Mouse (Mus musculus) liver, embryonic 14.5 days (tissue): ENCODE measurements around the gene Rapgef3. TPM values are rescaled to one million over a fixed set of nuclear protein-coding genes. Genes with fewer than 3 reads are reported as not detected.

Experiments used
- ATAC-seq: fragments of 200-750 bp; cut with Nextera tagmentation; 2 replicates; pipeline ENCODE4 v1.8.0; 2017; ENCODE audit warnings: moderate number of reproducible peaks, mild to moderate bottlenecking, moderate library complexity; ENCODE audit not compliant: insufficient read depth
- DNase-seq, 3 experiments: peaks; one replicate each; pipeline ENCODE4 v3.0.0-alpha.2; 2012 to 2013; ENCODE audit warnings: low read depth in 3 of 3, low spot score in 3 of 3
- H3K27ac ChIP-seq: fragments of 300-500 bp; sonication (generic); 2 replicates; pipeline ENCODE4 v1.5.1; 2014; ENCODE audit warnings: moderate library complexity, mild to moderate bottlenecking, control low read depth, inconsistent platforms
- H3K27me3 ChIP-seq: fragments of 300-500 bp; sonication (generic); 2 replicates; pipeline ENCODE4 v1.6.1; 2014; ENCODE audit warnings: mild to moderate bottlenecking, low read length, moderate library complexity; ENCODE audit not compliant: control insufficient read depth, insufficient read depth
- H3K36me3 ChIP-seq: fragments of 300-500 bp; sonication (generic); replicated peaks from 2 replicates; pipeline ENCODE4 v1.6.1; 2014; ENCODE audit warnings: low read depth; ENCODE audit not compliant: control insufficient read depth, insufficient read depth
- H3K4me1 ChIP-seq, 2 experiments: fragments of 200-500 bp in 1 of 2; fragments of 300-500 bp in 1 of 2; sonication (generic) in 1 of 2; replicated peaks; 2 replicates each; pipeline ENCODE4 v1.6.1; 2012 to 2014; ENCODE audit warnings: antibody characterized with exemption in 1 of 2, inconsistent platforms in 1 of 2, low read length in 1 of 2; ENCODE audit not compliant: control insufficient read depth in 2 of 2, insufficient read depth in 2 of 2
- H3K4me2 ChIP-seq: fragments of 300-500 bp; sonication (generic); 2 replicates; pipeline ENCODE4 v1.6.1; 2014; ENCODE audit warnings: low read depth, mild to moderate bottlenecking, control low read depth, moderate library complexity
- H3K4me3 ChIP-seq, 2 experiments: fragments of 200-500 bp in 1 of 2; fragments of 300-500 bp in 1 of 2; sonication (generic) in 1 of 2; 2 replicates each; pipeline ENCODE4 v1.5.1; 2012 to 2014; ENCODE audit warnings: low read depth in 2 of 2, low read length in 2 of 2, mild to moderate bottlenecking in 2 of 2, control low read depth in 1 of 2, inconsistent platforms in 1 of 2, moderate library complexity in 1 of 2; ENCODE audit not compliant: insufficient read depth in 1 of 2
- H3K9ac ChIP-seq: fragments of 300-500 bp; sonication (generic); replicated peaks from 2 replicates; pipeline ENCODE4 v1.6.1; 2014; ENCODE audit warnings: mild to moderate bottlenecking, control low read depth, moderate library complexity
- H3K9me3 ChIP-seq: fragments of 300-500 bp; sonication (generic); 2 replicates; pipeline ENCODE4 v1.6.1; 2016; ENCODE audit warnings: low read length, mixed read lengths; ENCODE audit not compliant: control insufficient read depth
- CTCF ChIP-seq: IDR thresholded peaks from 2 replicates; pipeline ENCODE4 v1.5.1; 2016; ENCODE audit warnings: antibody characterized with exemption, low read depth, control low read depth
- EP300 ChIP-seq: IDR thresholded peaks from 2 replicates; pipeline ENCODE4 v1.6.1; 2016; ENCODE audit warnings: antibody characterized with exemption, low read depth
- WGBS: fragments of 180-500 bp; shearing (Covaris S2); extraction: QIAGEN DNeasy Blood & Tissue Kit; methylation state at CpG from one replicate; pipeline ENCODE4 v1.1.7; 2014; ENCODE audit not compliant: insufficient replicate concordance; 5-methylcytosine and 5-hydroxymethylcytosine counted together
- polyA plus RNA-seq, 2 experiments: library from polyadenylated mRNA; depleted of rRNA in 1 of 2; stranded (reverse) in 1 of 2; unstranded in 1 of 2; fragments of >200 nt; fragmentation: Nextera tagmentation in 1 of 2; extraction: Ambion mirVana in 1 of 2; gene quantifications; 2 replicates each; pipeline versions ENCODE4 v1.2.1 to v1.2.3; 2012 to 2014

Gene Rapgef3
- polyA plus RNA-seq, 2 experiments: 0.84 to 2.2 TPM

DNA sequence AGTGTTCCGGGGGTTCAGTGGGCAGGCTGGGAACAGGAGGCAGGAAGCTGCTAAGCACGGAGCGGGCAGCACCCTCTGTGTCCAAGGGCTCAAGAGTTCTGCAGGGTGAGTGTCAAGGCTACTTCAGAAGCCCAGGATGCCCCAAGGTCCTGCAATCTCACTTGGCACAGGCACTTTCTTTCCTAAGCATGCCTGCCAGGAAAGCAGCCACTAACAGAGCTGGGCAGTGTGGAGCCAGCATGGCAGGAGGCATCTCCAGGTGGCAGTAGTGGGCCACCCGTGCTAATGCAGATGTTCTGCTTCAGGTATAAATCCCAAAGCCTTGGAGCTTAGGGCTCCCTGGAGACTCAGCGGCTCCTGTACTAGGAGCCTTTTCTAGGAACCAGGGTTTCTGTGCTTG is 42.2 kb upstream of the Rapgef3 start:
- ATAC-seq: no peak
- no peaks in the 10 kb centered on the region for H3K27me3 ChIP-seq
- DNase-seq: no peak
- H3K9me3 ChIP-seq: no peaks in the 10 kb centered on the region
- no peak overlapping the region for H3K27ac ChIP-seq
- H3K9ac ChIP-seq: no peak overlapping the region
- H3K4me3 ChIP-seq: no peak overlapping the region
- no peaks in the 10 kb centered on the region for H3K36me3 ChIP-seq
- no peak overlapping the region for H3K4me2 ChIP-seq
- peaks cover 0 to 3% of the 10 kb centered on the region in 2 experiments; a peak in 2 of 4 replicates for H3K4me1 ChIP-seq
- WGBS: 81% methylated on average over 5 of the region's 5 CpGs
- TF ChIP-seq CTCF (peak; percentile 69), EP300 (no peak)

DNA sequence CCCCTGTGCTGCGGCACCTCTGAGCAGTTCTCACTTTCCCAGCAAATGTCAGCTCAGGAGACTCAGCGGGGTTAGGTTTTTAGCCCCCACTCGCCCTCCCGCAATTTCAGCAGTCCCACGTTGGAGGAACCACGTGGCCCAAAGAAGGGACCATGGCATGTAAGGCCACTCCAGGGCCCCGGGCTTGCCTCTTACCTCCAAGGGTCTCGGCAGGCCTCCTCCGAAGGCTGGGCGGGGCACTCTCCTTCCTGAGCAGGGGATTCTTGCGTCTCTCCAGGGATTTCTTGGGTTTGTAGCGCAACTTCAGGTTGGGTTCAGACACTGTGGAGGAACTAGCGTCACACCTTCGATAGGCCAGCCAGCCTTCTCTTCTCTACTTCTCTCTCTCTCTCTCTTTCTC is 41.4 kb upstream of the Rapgef3 start:
- Histone ChIP-seq H3K27me3 (no peaks in the 10 kb centered on the region), H3K9ac (no peak overlapping the region), H3K4me1 (no peaks in the 10 kb centered on the region), H3K4me3 (no peak overlapping the region), H3K4me2 (no peak overlapping the region), H3K9me3 (no peaks in the 10 kb centered on the region), H3K36me3 (no peaks in the 10 kb centered on the region), H3K27ac (no peak overlapping the region)
- no peak for TF ChIP-seq EP300
- TF ChIP-seq CTCF: no peak
- WGBS: 75% methylated on average over 14 of the region's 14 CpGs
- no peak for ATAC-seq
- no peak for DNase-seq

DNA sequence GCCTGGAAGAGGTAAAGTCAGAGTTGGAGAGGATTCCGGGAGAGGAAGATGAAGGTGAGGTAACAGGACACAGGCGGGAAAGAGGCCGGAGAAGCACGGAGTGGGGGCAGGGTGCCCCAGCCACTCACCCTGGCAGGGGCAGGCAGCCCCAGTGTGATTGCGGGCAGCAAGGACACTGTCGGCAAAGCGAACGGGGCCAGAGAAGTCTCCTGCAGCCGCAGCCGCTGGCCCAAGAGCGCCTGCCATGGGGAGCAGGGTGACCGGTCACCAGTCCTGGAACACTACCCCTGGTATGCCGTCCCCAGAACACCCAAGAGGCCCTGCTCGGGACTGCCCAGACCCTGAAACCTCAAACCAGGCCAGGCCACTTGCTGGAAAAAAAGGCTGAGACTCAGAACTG is 40.8 kb upstream of the Rapgef3 start:
- Histone ChIP-seq H3K9me3 (no peaks in the 10 kb centered on the region), H3K4me1 (no peaks in the 10 kb centered on the region), H3K4me3 (no peak overlapping the region), H3K4me2 (no peak overlapping the region), H3K36me3 (no peaks in the 10 kb centered on the region), H3K9ac (no peak overlapping the region), H3K27ac (no peak overlapping the region), H3K27me3 (no peaks in the 10 kb centered on the region)
- DNase-seq (no peak), ATAC-seq (no peak)
- WGBS: 85% methylated on average over 14 of the region's 14 CpGs
- TF ChIP-seq EP300: no peak
- no peak for TF ChIP-seq CTCF

DNA sequence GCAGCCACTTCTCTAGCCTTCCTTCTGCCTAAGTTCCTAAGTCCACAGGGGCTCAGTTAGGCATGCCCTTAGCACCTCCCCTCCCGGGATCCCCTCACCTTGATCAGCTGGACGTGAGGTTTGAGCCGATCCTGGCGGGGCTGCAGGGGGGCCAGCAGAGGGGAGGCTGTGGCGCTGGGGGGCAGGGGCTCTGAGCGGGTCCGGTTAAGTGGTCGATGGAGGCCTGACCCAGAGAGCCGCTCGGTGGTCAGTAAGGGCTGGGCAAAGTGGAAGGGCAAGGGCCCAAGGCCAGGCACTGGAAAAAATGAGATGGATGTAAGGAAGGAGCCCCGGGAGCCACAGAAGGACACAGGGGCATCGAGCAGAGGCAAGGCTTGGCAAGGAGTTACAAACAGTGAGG is 40.1 kb upstream of the Rapgef3 start:
- Histone ChIP-seq H3K27me3 (no peaks in the 10 kb centered on the region), H3K36me3 (no peaks in the 10 kb centered on the region), H3K4me2 (no peak overlapping the region), H3K4me1 (no peaks in the 10 kb centered on the region), H3K9me3 (no peaks in the 10 kb centered on the region), H3K27ac (no peak overlapping the region), H3K9ac (no peak overlapping the region), H3K4me3 (no peak overlapping the region)
- ATAC-seq (no peak), DNase-seq (no peak)
- no peak for TF ChIP-seq CTCF
- no peak for TF ChIP-seq EP300
- WGBS: 83% methylated on average over 12 of the region's 12 CpGs

DNA sequence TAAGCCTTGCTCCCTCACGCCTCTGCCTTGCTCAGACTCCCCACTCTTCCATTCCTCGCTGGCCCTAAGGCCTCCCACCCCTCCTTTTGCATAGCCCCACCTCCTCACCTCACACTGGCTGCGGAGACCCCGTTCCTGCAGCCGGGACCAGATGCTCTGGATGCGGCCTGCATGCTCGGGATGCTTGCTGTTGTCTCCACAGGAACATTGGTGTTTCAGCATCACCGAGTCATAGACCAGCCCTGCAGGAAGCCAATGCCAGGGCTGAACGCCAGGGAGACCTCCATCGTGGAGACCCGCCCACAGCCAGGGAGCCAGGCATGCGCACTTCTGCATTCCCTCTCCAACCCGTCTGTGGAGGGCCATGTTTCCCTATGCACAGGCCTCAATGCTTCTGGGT is 34.8 kb upstream of the Rapgef3 start:
- DNase-seq: no peak
- no peak overlapping the region for H3K27ac ChIP-seq
- H3K9ac ChIP-seq: no peak overlapping the region
- no peak for ATAC-seq
- WGBS: 74% methylated on average over 13 of the region's 13 CpGs
- no peak overlapping the region for H3K4me3 ChIP-seq
- no peak overlapping the region for H3K4me2 ChIP-seq
- H3K36me3 ChIP-seq: no peaks in the 10 kb centered on the region
- no peaks in the 10 kb centered on the region for H3K9me3 ChIP-seq
- TF ChIP-seq EP300 (no peak), CTCF (no peak)
- H3K4me1 ChIP-seq: no peaks in the 10 kb centered on the region
- no peaks in the 10 kb centered on the region for H3K27me3 ChIP-seq

DNA sequence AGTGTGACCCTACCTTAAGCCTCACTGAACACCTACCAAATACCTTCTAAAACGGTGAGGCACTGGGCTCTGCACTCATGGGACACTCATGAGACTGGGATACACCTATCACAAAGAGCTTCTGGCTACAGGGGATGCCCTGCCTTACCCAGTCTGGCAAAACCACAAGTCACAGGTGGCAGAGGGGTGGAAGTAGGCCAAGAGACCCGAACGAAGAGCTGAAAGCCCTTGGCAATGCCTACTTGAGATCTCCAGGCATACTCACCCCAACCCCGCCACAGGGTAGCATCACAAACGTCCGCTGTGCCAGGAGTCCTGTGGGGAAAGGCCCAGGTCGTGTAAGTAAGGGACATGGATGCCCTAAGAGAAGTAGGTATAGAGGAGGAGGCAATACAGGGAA is 34.0 kb upstream of the Rapgef3 start:
- no peak for ATAC-seq
- no peaks in the 10 kb centered on the region for H3K36me3 ChIP-seq
- TF ChIP-seq EP300 (no peak), CTCF (no peak)
- H3K27me3 ChIP-seq: no peaks in the 10 kb centered on the region
- H3K4me3 ChIP-seq: no peak overlapping the region
- no peaks in the 10 kb centered on the region for H3K4me1 ChIP-seq
- no peak overlapping the region for H3K27ac ChIP-seq
- H3K9me3 ChIP-seq: no peaks in the 10 kb centered on the region
- no peak overlapping the region for H3K4me2 ChIP-seq
- DNase-seq: no peak
- H3K9ac ChIP-seq: no peak overlapping the region
- 72% methylated on average over 7 of the region's 7 CpGs for WGBS
